Mouse (Mus musculus): ENCODE data around the gene Sfxn5.

GRCm38 (mm10) chr6:85252251-85253058, 80.8 kb downstream of the Sfxn5 start:
- TF ChIP-seq CTCF (IDR thresholded peaks at IDR 0.05) (no peak), EP300 (IDR thresholded peaks at IDR 0.05) (no peak)
